Mouse (Mus musculus) embryonic facial prominence, embryonic 10.5 days (tissue): Measurements from ENCODE around the gene Nat9. TPM values are rescaled to one million over a fixed set of nuclear protein-coding genes. Genes with fewer than 3 reads are reported as not detected.

Experiments used
- DNase-seq: peaks from one replicate; pipeline ENCODE4 v3.0.0-alpha.2; 2017; ENCODE audit warnings: low spot score
- H3K27ac ChIP-seq: fragments of 300-500 bp; sonication (generic); replicated peaks from 2 replicates; pipeline ENCODE4 v1.5.1; 2016; ENCODE audit warnings: mild to moderate bottlenecking
- H3K27me3 ChIP-seq: fragments of 300-500 bp; sonication (generic); replicated peaks from 2 replicates; pipeline ENCODE4 v1.6.1; 2016; ENCODE audit warnings: low read depth, mild to moderate bottlenecking; ENCODE audit not compliant: poor library complexity, severe bottlenecking
- H3K36me3 ChIP-seq: fragments of 300-500 bp; sonication (generic); replicated peaks from 2 replicates; pipeline ENCODE4 v1.6.1; 2016; ENCODE audit warnings: mild to moderate bottlenecking, moderate library complexity
- H3K4me1 ChIP-seq: fragments of 300-500 bp; sonication (generic); 2 replicates; pipeline ENCODE4 v1.6.1; 2016
- H3K4me3 ChIP-seq: fragments of 300-500 bp; sonication (generic); 2 replicates; pipeline ENCODE4 v1.5.1; 2016; ENCODE audit warnings: mild to moderate bottlenecking, moderate library complexity
- H3K9me3 ChIP-seq: fragments of 300-500 bp; sonication (generic); 2 replicates; pipeline ENCODE4 v1.6.1; 2016; ENCODE audit warnings: mild to moderate bottlenecking
- WGBS: fragments of 180-500 bp; shearing (Covaris S2); methylation state at CpG from one replicate; pipeline ENCODE4 v1.1.7; 2016; 5-methylcytosine and 5-hydroxymethylcytosine counted together
- polyA plus RNA-seq: library from polyadenylated mRNA; unstranded; fragments of >200 nt; fragmentation: Nextera tagmentation; extraction: Ambion mirVana; gene quantifications from 2 replicates; pipeline ENCODE4 v1.2.1, GENCODE M21; 2016

Nat9 gene
- polyA plus RNA-seq, 1 experiment from 2014 or later, result 18.2 TPM

GRCm38 (mm10) chr11:115187224-115187639 is 427 bp downstream of the Nat9 start, which contains the start of gene Tmem104:
Gene Tmem104 (plus strand): TSS chr11:115187487.
- Histone ChIP-seq H3K27me3 (no peaks in the 10 kb centered on the region), H3K9me3 (no peaks in the 10 kb centered on the region), H3K4me3 (peak within 1 kb of the TSS; percentile 69), H3K4me1 (peaks cover 37% of the 10 kb centered on the region), H3K27ac (peak within 1 kb of the TSS; percentile 81), H3K36me3 (peaks cover 16% of the 10 kb centered on the region)
- DNase-seq, result peak; percentile 100
- WGBS, result under 1% methylated on average over 39 of the region's 39 CpGs

GRCm38 (mm10) chr11:115184973-115185372 is 2.7 kb downstream of the Nat9 start:
- Histone ChIP-seq H3K36me3 (peaks cover 8% of the 10 kb centered on the region), H3K4me3 (no peak overlapping the region), H3K4me1 (peaks cover 33% of the 10 kb centered on the region), H3K9me3 (no peaks in the 10 kb centered on the region), H3K27ac (no peak overlapping the region), H3K27me3 (0 out of 2 replicates have a peak, but pooled peaks cover 1% of the 10 kb centered on the region)
- no peak for DNase-seq
- 40% methylated on average over 4 of the region's 4 CpGs for WGBS

GRCm38 (mm10) chr11:115181913-115182638 is 5.6 kb downstream of the Nat9 start:
- H3K27ac ChIP-seq, result no peak overlapping the region
- H3K4me1 ChIP-seq, result peaks cover 40% of the 10 kb centered on the region
- WGBS, result 22% methylated on average over 12 of the region's 12 CpGs
- DNase-seq, result peak; percentile 87
- H3K4me3 ChIP-seq, result no peak overlapping the region
- no peaks in the 10 kb centered on the region for H3K9me3 ChIP-seq
- peaks cover 15% of the 10 kb centered on the region for H3K36me3 ChIP-seq
- peaks cover 9% of the 10 kb centered on the region for H3K27me3 ChIP-seq

GRCm38 (mm10) chr11:115179881-115180280 is 7.8 kb downstream of the Nat9 start:
- Histone ChIP-seq H3K36me3 (peaks cover 15% of the 10 kb centered on the region), H3K27me3 (peaks cover 31% of the 10 kb centered on the region), H3K4me3 (no peak overlapping the region), H3K27ac (no peak overlapping the region), H3K9me3 (no peaks in the 10 kb centered on the region), H3K4me1 (peaks cover 51% of the 10 kb centered on the region)
- WGBS, result 80% methylated on average over 6 of the region's 6 CpGs
- no peak for DNase-seq

- no peak for DNase-seq
- Histone ChIP-seq H3K4me3 (no peak overlapping the region), H3K4me1 (peaks cover 57% of the 10 kb centered on the region), H3K27me3 (peaks cover 37% of the 10 kb centered on the region), H3K9me3 (no peaks in the 10 kb centered on the region), H3K36me3 (peaks cover 15% of the 10 kb centered on the region), H3K27ac (no peak overlapping the region)
- WGBS, result 39% methylated on average over 6 of the region's 6 CpGs
Measured at GRCm38 (mm10) chr11:115179191-115179590, 8.5 kb downstream of the Nat9 start.

- Histone ChIP-seq H3K9me3 (no peaks in the 10 kb centered on the region), H3K36me3 (peaks cover 15% of the 10 kb centered on the region), H3K4me1 (peaks cover 62% of the 10 kb centered on the region), H3K27me3 (peaks cover 42% of the 10 kb centered on the region), H3K27ac (no peak overlapping the region), H3K4me3 (no peak overlapping the region)
- WGBS, result 66% methylated on average over 2 of the region's 2 CpGs
- no peak for DNase-seq
Measured at GRCm38 (mm10) chr11:115178766-115179165, 8.9 kb downstream of the Nat9 start.

- DNase-seq, result no peak
- H3K36me3 ChIP-seq, result peaks cover 15% of the 10 kb centered on the region
- 36% methylated on average over 10 of the region's 10 CpGs for WGBS
- H3K9me3 ChIP-seq, result no peaks in the 10 kb centered on the region
- H3K27me3 ChIP-seq, result peaks cover 53% of the 10 kb centered on the region
- peak overlapping the region; percentile 77 for H3K27ac ChIP-seq
- H3K4me1 ChIP-seq, result peaks cover 70% of the 10 kb centered on the region
- peak overlapping the region; percentile 33 for H3K4me3 ChIP-seq
Measured at GRCm38 (mm10) chr11:115177559-115178195, 10.0 kb downstream of the Nat9 start.

GRCm38 (mm10) chr11:115176399-115177190 is 11.1 kb downstream of the Nat9 start:
- H3K36me3 ChIP-seq, result peaks cover 14% of the 10 kb centered on the region
- H3K4me1 ChIP-seq, result peaks cover 77% of the 10 kb centered on the region
- H3K27ac ChIP-seq, result peak overlapping the region; percentile 77
- no peak for DNase-seq
- H3K9me3 ChIP-seq, result no peaks in the 10 kb centered on the region
- H3K27me3 ChIP-seq, result peaks cover 63% of the 10 kb centered on the region
- WGBS, result 60% methylated on average over 24 of the region's 24 CpGs
- peak overlapping the region; percentile 33; the same call in 1 of the 2 replicates for H3K4me3 ChIP-seq

GRCm38 (mm10) chr11:115173549-115174339 is 13.9 kb downstream of the Nat9 start:
- WGBS, result 7% methylated on average over 16 of the region's 16 CpGs
- Histone ChIP-seq H3K4me3 (peak overlapping the region; percentile 8), H3K4me1 (peaks cover 78% of the 10 kb centered on the region), H3K9me3 (no peaks in the 10 kb centered on the region), H3K27me3 (peaks cover 71% of the 10 kb centered on the region), H3K27ac (peak overlapping the region; percentile 54), H3K36me3 (no peaks in the 10 kb centered on the region)
- peak; percentile 71 for DNase-seq

- WGBS, result 13% methylated on average over 4 of the region's 4 CpGs
- H3K36me3 ChIP-seq, result no peaks in the 10 kb centered on the region
- peak overlapping the region; percentile 59 for H3K27ac ChIP-seq
- H3K4me1 ChIP-seq, result peaks cover 72% of the 10 kb centered on the region
- no peak for DNase-seq
- peaks cover 79% of the 10 kb centered on the region for H3K27me3 ChIP-seq
- H3K9me3 ChIP-seq, result no peaks in the 10 kb centered on the region
- H3K4me3 ChIP-seq, result peak overlapping the region; percentile 27; the same call in 1 of the 2 replicates
Measured at GRCm38 (mm10) chr11:115172825-115173287, 14.8 kb downstream of the Nat9 start.

- no peak overlapping the region; the same call in 1 of the 2 replicates for H3K27ac ChIP-seq
- peaks cover 61% of the 10 kb centered on the region for H3K4me1 ChIP-seq
Measured at GRCm38 (mm10) chr11:115171125-115171524, 16.5 kb downstream of the Nat9 start.

More at GRCm38 (mm10) chr11:115171125-115171524, 16.5 kb downstream of the Nat9 start:
- H3K9me3 ChIP-seq, result no peaks in the 10 kb centered on the region
- no peaks in the 10 kb centered on the region for H3K36me3 ChIP-seq
- no peak overlapping the region for H3K4me3 ChIP-seq
- H3K27me3 ChIP-seq, result peaks cover 80% of the 10 kb centered on the region
- 39% methylated on average over 8 of the region's 8 CpGs for WGBS
- no peak for DNase-seq
